Mouse (Mus musculus) neural tube, embryonic 15.5 days (tissue): ENCODE measurements around the gene Pdxdc1. TPM values are rescaled to one million over a fixed set of nuclear protein-coding genes. Genes with fewer than 3 reads are reported as not detected.
A peak's percentile ranks its signal among the peaks of the same experiment; 100 is the strongest.
"Not testable (repeated sequence)": the region's sequence is repeated elsewhere in the genome, so short reads cannot be mapped to it uniquely, and the experiment has no call there.

Source experiments
- ATAC-seq: fragments of 200-750 bp; cut with Nextera tagmentation; 2 replicates; pipeline ENCODE4 v1.8.0; 2017; ENCODE audit warnings: mild to moderate bottlenecking, moderate TSS enrichment, moderate library complexity; ENCODE audit not compliant: low FRiP score
- H3K27ac ChIP-seq: fragments of 300-500 bp; sonication (generic); replicated peaks from 2 replicates; pipeline ENCODE4 v1.5.1; 2015; ENCODE audit warnings: mild to moderate bottlenecking, inconsistent platforms
- H3K27me3 ChIP-seq: fragments of 300-500 bp; sonication (generic); replicated peaks from 2 replicates; pipeline ENCODE4 v1.6.1; 2015; ENCODE audit warnings: inconsistent platforms
- H3K36me3 ChIP-seq: fragments of 300-500 bp; sonication (generic); 2 replicates; pipeline ENCODE4 v1.6.1; 2015; ENCODE audit warnings: inconsistent platforms
- H3K4me1 ChIP-seq: fragments of 300-500 bp; sonication (generic); 2 replicates; pipeline ENCODE4 v1.6.1; 2015; ENCODE audit warnings: inconsistent platforms
- H3K4me2 ChIP-seq: fragments of 300-500 bp; sonication (generic); 2 replicates; pipeline ENCODE4 v1.6.1; 2015; ENCODE audit warnings: inconsistent platforms, mild to moderate bottlenecking, moderate library complexity
- H3K4me3 ChIP-seq: fragments of 300-500 bp; sonication (generic); replicated peaks from 2 replicates; pipeline ENCODE4 v1.5.1; 2015; ENCODE audit warnings: mild to moderate bottlenecking, inconsistent platforms
- H3K9ac ChIP-seq: fragments of 300-500 bp; sonication (generic); replicated peaks from 2 replicates; pipeline ENCODE4 v1.6.1; 2015; ENCODE audit warnings: mild to moderate bottlenecking, inconsistent platforms
- H3K9me3 ChIP-seq: fragments of 300-500 bp; sonication (generic); replicated peaks from 2 replicates; pipeline ENCODE4 v1.6.1; 2016; ENCODE audit warnings: inconsistent platforms
- WGBS: fragments of 180-500 bp; shearing (Covaris S2); methylation state at CpG from one replicate; pipeline ENCODE4 v1.1.7; 2015; ENCODE audit warnings: mixed read lengths; 5-methylcytosine and 5-hydroxymethylcytosine counted together
- polyA plus RNA-seq: library from polyadenylated mRNA; unstranded; fragments of >200 nt; fragmentation: Nextera tagmentation; extraction: Ambion mirVana; gene quantifications from 2 replicates; pipeline ENCODE4 v1.2.1, GENCODE M21; 2015

Pdxdc1 gene
- polyA plus RNA-seq, 1 experiment from 2014 or later = 71.1 TPM

GRCm38 (mm10) chr16:13883094-13883774 lies 19.7 kb downstream of the Pdxdc1 start:
- no peak overlapping the region for H3K4me3 ChIP-seq
- 70% methylated on average over 3 of the region's 3 CpGs for WGBS
- no peaks in the 10 kb centered on the region for H3K9me3 ChIP-seq
- no peak overlapping the region for H3K27ac ChIP-seq
- H3K27me3 ChIP-seq = no peaks in the 10 kb centered on the region
- H3K9ac ChIP-seq = no peak overlapping the region
- ATAC-seq = no peak
- H3K36me3 ChIP-seq = peaks cover 8% of the 10 kb centered on the region; the same call in 1 of the 2 replicates
- H3K4me2 ChIP-seq = no peak overlapping the region
- no peaks in the 10 kb centered on the region for H3K4me1 ChIP-seq

- Histone ChIP-seq H3K27me3 (no peaks in the 10 kb centered on the region), H3K4me3 (no peak overlapping the region), H3K9me3 (no peaks in the 10 kb centered on the region), H3K9ac (no peak overlapping the region), H3K4me1 (no peaks in the 10 kb centered on the region), H3K36me3 (peaks cover 41% of the 10 kb centered on the region), H3K4me2 (no peak overlapping the region), H3K27ac (no peak overlapping the region)
- no peak for ATAC-seq
- 93% methylated on average over 4 of the region's 4 CpGs for WGBS
Measured at GRCm38 (mm10) chr16:13875483-13875882, 27.4 kb downstream of the Pdxdc1 start.

GRCm38 (mm10) chr16:13867910-13868514 lies 34.9 kb downstream of the Pdxdc1 start:
- Histone ChIP-seq H3K9me3 (no peaks in the 10 kb centered on the region), H3K4me2 (peak overlapping the region; percentile 37), H3K4me1 (peaks cover 4% of the 10 kb centered on the region; the same call in 1 of the 2 replicates), H3K27ac (0 out of 2 replicates have a peak overlapping the region, but pooled peaks have one; percentile 33), H3K9ac (no peak overlapping the region), H3K27me3 (no peaks in the 10 kb centered on the region), H3K4me3 (peak overlapping the region; percentile 17), H3K36me3 (peaks cover 17% of the 10 kb centered on the region)
- peak; percentile 65; the same call in 1 of the 2 replicates for ATAC-seq
- WGBS = 6% methylated on average over 42 of the region's 42 CpGs

- not testable (repeated sequence) for H3K9ac ChIP-seq, H3K4me3 ChIP-seq, H3K27ac ChIP-seq, H3K9me3 ChIP-seq, H3K4me2 ChIP-seq, ATAC-seq, H3K27me3 ChIP-seq, H3K4me1 ChIP-seq
- 9% methylated on average over 5 of the region's 5 CpGs for WGBS
- H3K36me3 ChIP-seq = peaks cover 19% of the 10 kb centered on the region
Measured at GRCm38 (mm10) chr16:13867406-13867805, 35.5 kb downstream of the Pdxdc1 start.

- WGBS = 79% methylated on average over 5 of the region's 5 CpGs
- H3K4me1 ChIP-seq = peaks cover 4% of the 10 kb centered on the region; the same call in 1 of the 2 replicates
- ATAC-seq = no peak
- no peak overlapping the region for H3K9ac ChIP-seq
- H3K4me2 ChIP-seq = no peak overlapping the region
- H3K36me3 ChIP-seq = peaks cover 13% of the 10 kb centered on the region; the same call in 1 of the 2 replicates
- H3K27ac ChIP-seq = no peak overlapping the region
- no peaks in the 10 kb centered on the region for H3K27me3 ChIP-seq
- no peak overlapping the region for H3K4me3 ChIP-seq
- no peaks in the 10 kb centered on the region for H3K9me3 ChIP-seq
Measured at GRCm38 (mm10) chr16:13866616-13867015, 36.3 kb downstream of the Pdxdc1 start.

- WGBS = 83% methylated on average over 4 of the region's 4 CpGs
- H3K4me1 ChIP-seq = peaks cover 4% of the 10 kb centered on the region; the same call in 1 of the 2 replicates
- H3K27me3 ChIP-seq = no peaks in the 10 kb centered on the region
- H3K36me3 ChIP-seq = peaks cover 13% of the 10 kb centered on the region; the same call in 1 of the 2 replicates
- no peak overlapping the region for H3K4me3 ChIP-seq
- H3K27ac ChIP-seq = no peak overlapping the region
- ATAC-seq = no peak
- H3K9ac ChIP-seq = no peak overlapping the region
- no peak overlapping the region for H3K4me2 ChIP-seq
- no peaks in the 10 kb centered on the region for H3K9me3 ChIP-seq
Measured at GRCm38 (mm10) chr16:13866076-13866475, 36.9 kb downstream of the Pdxdc1 start.

GRCm38 (mm10) chr16:13853886-13854285 lies 49.0 kb downstream of the Pdxdc1 start:
- H3K4me2 ChIP-seq = no peak overlapping the region
- no peaks in the 10 kb centered on the region for H3K4me1 ChIP-seq
- no peak overlapping the region for H3K4me3 ChIP-seq
- ATAC-seq = no peak
- no peak overlapping the region for H3K9ac ChIP-seq
- no peaks in the 10 kb centered on the region for H3K27me3 ChIP-seq
- H3K36me3 ChIP-seq = peaks cover 37% of the 10 kb centered on the region
- 97% methylated on average over 4 of the region's 4 CpGs for WGBS
- H3K9me3 ChIP-seq = no peaks in the 10 kb centered on the region
- no peak overlapping the region for H3K27ac ChIP-seq

- no peak overlapping the region for H3K27ac ChIP-seq
- ATAC-seq = no peak
- no peaks in the 10 kb centered on the region for H3K9me3 ChIP-seq
- no peak overlapping the region for H3K4me3 ChIP-seq
- no peak overlapping the region for H3K4me2 ChIP-seq
- peaks cover 39% of the 10 kb centered on the region for H3K36me3 ChIP-seq
- WGBS = 98% methylated on average over 4 of the region's 4 CpGs
- H3K4me1 ChIP-seq = no peaks in the 10 kb centered on the region
- H3K27me3 ChIP-seq = no peaks in the 10 kb centered on the region
- no peak overlapping the region for H3K9ac ChIP-seq
Measured at GRCm38 (mm10) chr16:13851446-13851845, 51.5 kb downstream of the Pdxdc1 start.

GRCm38 (mm10) chr16:13848310-13848709 lies 54.6 kb downstream of the Pdxdc1 start:
- peaks cover 48% of the 10 kb centered on the region for H3K36me3 ChIP-seq
- ATAC-seq = no peak
- H3K27me3 ChIP-seq = no peaks in the 10 kb centered on the region
- H3K9me3 ChIP-seq = no peaks in the 10 kb centered on the region
- no peak overlapping the region for H3K4me3 ChIP-seq
- no peaks in the 10 kb centered on the region for H3K4me1 ChIP-seq
- no peak overlapping the region for H3K27ac ChIP-seq
- H3K4me2 ChIP-seq = no peak overlapping the region
- WGBS = 83% methylated on average over 2 of the region's 2 CpGs
- H3K9ac ChIP-seq = no peak overlapping the region

- Histone ChIP-seq H3K4me1 (no peaks in the 10 kb centered on the region), H3K4me2 (no peak overlapping the region), H3K27me3 (no peaks in the 10 kb centered on the region), H3K27ac (no peak overlapping the region), H3K36me3 (peaks cover 58% of the 10 kb centered on the region), H3K4me3 (no peak overlapping the region), H3K9ac (no peak overlapping the region), H3K9me3 (no peaks in the 10 kb centered on the region)
- ATAC-seq = no peak
- WGBS = 94% methylated on average over 1 of the region's 1 CpGs
Measured at GRCm38 (mm10) chr16:13846675-13847074, 56.3 kb downstream of the Pdxdc1 start.

GRCm38 (mm10) chr16:13845031-13845430 lies 57.9 kb downstream of the Pdxdc1 start:
- no peak overlapping the region for H3K4me3 ChIP-seq
- no peaks in the 10 kb centered on the region for H3K9me3 ChIP-seq
- ATAC-seq = no peak
- WGBS = 91% methylated on average over 5 of the region's 5 CpGs
- H3K27ac ChIP-seq = no peak overlapping the region
- no peak overlapping the region for H3K9ac ChIP-seq
- H3K4me1 ChIP-seq = no peaks in the 10 kb centered on the region
- peaks cover 67% of the 10 kb centered on the region for H3K36me3 ChIP-seq
- no peaks in the 10 kb centered on the region for H3K27me3 ChIP-seq
- H3K4me2 ChIP-seq = no peak overlapping the region

- Histone ChIP-seq H3K4me1 (no peaks in the 10 kb centered on the region), H3K9ac (no peak overlapping the region), H3K27me3 (no peaks in the 10 kb centered on the region), H3K9me3 (no peaks in the 10 kb centered on the region), H3K4me2 (no peak overlapping the region), H3K27ac (no peak overlapping the region), H3K36me3 (peaks cover 85% of the 10 kb centered on the region), H3K4me3 (no peak overlapping the region)
- 96% methylated on average over 3 of the region's 3 CpGs for WGBS
- no peak for ATAC-seq
Measured at GRCm38 (mm10) chr16:13840956-13841355, 62.0 kb downstream of the Pdxdc1 start.
